Mouse (Mus musculus) liver, adult 2 months (tissue): ENCODE measurements around the gene Lrg1.

ENCODE experiments used
- CTCF ChIP-seq: fragments of 200-500 bp; IDR thresholded peaks from 2 replicates; pipeline ENCODE4 v1.5.1; 2011; ENCODE audit warnings: low read depth, low read length, control low read depth
- POLR2A ChIP-seq: fragments of 200-500 bp; IDR thresholded peaks from 2 replicates; pipeline ENCODE4 v1.6.1; 2011; ENCODE audit warnings: low read length, control low read depth; ENCODE audit not compliant: insufficient read depth; ENCODE audit errors: extremely low read depth

GRCm38 (mm10) chr17:56123161-56123560, 1.4 kb upstream of the Lrg1 start:
- no peak for TF ChIP-seq CTCF
- no peak for TF ChIP-seq POLR2A
